Mouse (Mus musculus): ENCODE results near the gene Iqgap3. TPM values are rescaled to one million over a fixed set of nuclear protein-coding genes. Genes with fewer than 3 reads are reported as not detected.

Iqgap3 gene
- 3.8 and 4.5 TPM in 2 replicates for polyA plus RNA-seq (2015; fragmentation: Nextera tagmentation; extraction: Ambion mirVana)

- Histone ChIP-seq H3K4me1 (replicated peaks; ENCODE audit: control insufficient read depth, insufficient read depth) (no peaks in the 10 kb centered on the region), H3K4me2 (replicated peaks; ENCODE audit: low read depth) (peak within 1 kb of the TSS; percentile 78), H3K9ac (ENCODE audit: low read length) (peak within 1 kb of the TSS; percentile 49), H3K27ac (replicated peaks) (0 out of 2 replicates have a peak within 1 kb of the TSS, but pooled peaks have one; percentile 35), H3K4me3 (ENCODE audit: low read depth, low read length) (peak within 1 kb of the TSS; percentile 52), H3K9me3 (ENCODE audit: control insufficient read depth, low read length) (no peaks in the 10 kb centered on the region), H3K36me3 (ENCODE audit: control insufficient read depth, insufficient read depth, low read length) (no peaks in the 10 kb centered on the region), H3K27me3 (ENCODE audit: control insufficient read depth, insufficient read depth, low read length) (no peaks in the 10 kb centered on the region)
- ATAC-seq (ENCODE audit: low FRiP score, low TSS enrichment) (peak; percentile 87), DNase-seq (ENCODE audit: low spot score) (peak; percentile 92)
- 0 out of 2 replicates have a peak, but pooled peaks have one; percentile 15 for TF ChIP-seq CTCF (IDR thresholded peaks at IDR 0.05; ENCODE audit: low read depth)
- TF ChIP-seq EP300 (optimal IDR thresholded peaks at IDR 0.05): no peak
- WGBS: 20% methylated on average over 32 of the region's 33 CpGs
These were observed at the start of gene Iqgap3 for GRCm38 (mm10) chr3:88081345-88082223. TSS of gene Iqgap3 (plus strand) at chr3:88081971.

- Histone ChIP-seq H3K36me3 (ENCODE audit: control insufficient read depth, insufficient read depth, low read length) (no peaks in the 10 kb centered on the region), H3K27me3 (ENCODE audit: control insufficient read depth, insufficient read depth, low read length) (no peaks in the 10 kb centered on the region), H3K4me3 (ENCODE audit: low read depth, low read length) (no peak overlapping the region), H3K9me3 (ENCODE audit: control insufficient read depth, low read length) (no peaks in the 10 kb centered on the region), H3K4me1 (replicated peaks; ENCODE audit: control insufficient read depth, insufficient read depth) (no peaks in the 10 kb centered on the region), H3K4me2 (replicated peaks; ENCODE audit: low read depth) (no peak overlapping the region), H3K9ac (ENCODE audit: low read length) (no peak overlapping the region), H3K27ac (replicated peaks) (no peak overlapping the region)
- DNase-seq (ENCODE audit: low spot score): no peak
- WGBS: 40% methylated on average over 5 of the region's 5 CpGs
- no peak for TF ChIP-seq EP300 (optimal IDR thresholded peaks at IDR 0.05)
- no peak for TF ChIP-seq CTCF (IDR thresholded peaks at IDR 0.05; ENCODE audit: low read depth)
- no peak for ATAC-seq (ENCODE audit: low FRiP score, low TSS enrichment)
These were observed 48.3 kb upstream of the Iqgap3 start for GRCm38 (mm10) chr3:88033506-88033905.

- H3K9ac ChIP-seq (ENCODE audit: low read length): no peak overlapping the region
- H3K27ac ChIP-seq (replicated peaks): no peak overlapping the region
- TF ChIP-seq CTCF (IDR thresholded peaks at IDR 0.05; ENCODE audit: low read depth): no peak
- no peak for TF ChIP-seq EP300 (optimal IDR thresholded peaks at IDR 0.05)
- ATAC-seq (ENCODE audit: low FRiP score, low TSS enrichment) (peak; percentile 61), DNase-seq (ENCODE audit: low spot score) (no peak)
- WGBS: 66% methylated on average over 1 of the region's 1 CpGs
- no peaks in the 10 kb centered on the region for H3K27me3 ChIP-seq (ENCODE audit: control insufficient read depth, insufficient read depth, low read length)
- H3K36me3 ChIP-seq (ENCODE audit: control insufficient read depth, insufficient read depth, low read length): no peaks in the 10 kb centered on the region
- no peak overlapping the region for H3K4me3 ChIP-seq (ENCODE audit: low read depth, low read length)
- H3K4me1 ChIP-seq (replicated peaks; ENCODE audit: control insufficient read depth, insufficient read depth): no peaks in the 10 kb centered on the region
- no peak overlapping the region for H3K4me2 ChIP-seq (replicated peaks; ENCODE audit: low read depth)
- no peaks in the 10 kb centered on the region for H3K9me3 ChIP-seq (ENCODE audit: control insufficient read depth, low read length)
These were observed 46.0 kb upstream of the Iqgap3 start for GRCm38 (mm10) chr3:88035561-88036293.

GRCm38 (mm10) chr3:88042661-88043421 lies 38.9 kb upstream of the Iqgap3 start, which contains the start of gene Gpatch4:
TSS of gene Gpatch4 (plus strand) at chr3:88043108.
- no peak for TF ChIP-seq CTCF (IDR thresholded peaks at IDR 0.05; ENCODE audit: low read depth)
- no peaks in the 10 kb centered on the region for H3K4me1 ChIP-seq (replicated peaks; ENCODE audit: control insufficient read depth, insufficient read depth)
- peak within 1 kb of the TSS; percentile 66 for H3K4me2 ChIP-seq (replicated peaks; ENCODE audit: low read depth)
- peak; percentile 87 for DNase-seq (ENCODE audit: low spot score)
- H3K4me3 ChIP-seq (ENCODE audit: low read depth, low read length): peak within 1 kb of the TSS; percentile 78
- H3K36me3 ChIP-seq (ENCODE audit: control insufficient read depth, insufficient read depth, low read length): no peaks in the 10 kb centered on the region
- WGBS: 8% methylated on average over 36 of the region's 36 CpGs
- ATAC-seq (ENCODE audit: low FRiP score, low TSS enrichment): peak; percentile 95
- H3K27ac ChIP-seq (replicated peaks): peak within 1 kb of the TSS; percentile 56
- H3K27me3 ChIP-seq (ENCODE audit: control insufficient read depth, insufficient read depth, low read length): no peaks in the 10 kb centered on the region
- peak within 1 kb of the TSS; percentile 62 for H3K9ac ChIP-seq (ENCODE audit: low read length)
- H3K9me3 ChIP-seq (ENCODE audit: control insufficient read depth, low read length): no peaks in the 10 kb centered on the region

GRCm38 (mm10) chr3:88049532-88049931 lies 32.2 kb upstream of the Iqgap3 start:
- peak; percentile 97 for ATAC-seq (ENCODE audit: low FRiP score, low TSS enrichment)
- no peaks in the 10 kb centered on the region for H3K9me3 ChIP-seq (ENCODE audit: control insufficient read depth, low read length)

More at GRCm38 (mm10) chr3:88049532-88049931, 32.2 kb upstream of the Iqgap3 start:
- H3K4me1 ChIP-seq (replicated peaks; ENCODE audit: control insufficient read depth, insufficient read depth): no peaks in the 10 kb centered on the region
- TF ChIP-seq EP300 (optimal IDR thresholded peaks at IDR 0.05) (no peak), CTCF (IDR thresholded peaks at IDR 0.05; ENCODE audit: low read depth) (peak; percentile 23)
- H3K36me3 ChIP-seq (ENCODE audit: control insufficient read depth, insufficient read depth, low read length): no peaks in the 10 kb centered on the region; the same call in 1 of the 2 replicates
- H3K27me3 ChIP-seq (ENCODE audit: control insufficient read depth, insufficient read depth, low read length): no peaks in the 10 kb centered on the region
- no peak overlapping the region for H3K4me3 ChIP-seq (ENCODE audit: low read depth, low read length)
- no peak overlapping the region for H3K4me2 ChIP-seq (replicated peaks; ENCODE audit: low read depth)
- 43% methylated on average over 3 of the region's 3 CpGs for WGBS
- peak; percentile 53 for DNase-seq (ENCODE audit: low spot score)
- H3K9ac ChIP-seq (ENCODE audit: low read length): no peak overlapping the region
- peak overlapping the region; percentile 59 for H3K27ac ChIP-seq (replicated peaks)

All from stomach, postnatal 0 days (tissue).